Mouse (Mus musculus) forebrain, postnatal 0 days (tissue): ENCODE results near the gene Hs3st3a1. TPM values are rescaled to one million over a fixed set of nuclear protein-coding genes. Genes with fewer than 3 reads are reported as not detected.

Experiments used
- ATAC-seq: fragments of 200-750 bp; cut with Nextera tagmentation; 2 replicates; pipeline ENCODE4 v1.8.0; 2017; ENCODE audit warnings: mild to moderate bottlenecking, moderate library complexity
- DNase-seq: peaks from one replicate; pipeline ENCODE4 v3.0.0-alpha.2; 2015
- H3K27ac ChIP-seq: fragments of 300-500 bp; sonication (generic); 2 replicates; pipeline ENCODE4 v1.5.1; 2014; ENCODE audit warnings: low read depth, mild to moderate bottlenecking, antibody characterized with exemption, low read length, moderate library complexity, mixed read lengths
- H3K27me3 ChIP-seq: fragments of 300-500 bp; sonication (generic); 2 replicates; pipeline ENCODE4 v1.6.1; 2014; ENCODE audit warnings: mild to moderate bottlenecking, low read length, mixed read lengths; ENCODE audit not compliant: insufficient read depth
- H3K36me3 ChIP-seq: fragments of 300-500 bp; sonication (generic); 2 replicates; pipeline ENCODE4 v1.6.1; 2014; ENCODE audit warnings: mild to moderate bottlenecking, moderate library complexity; ENCODE audit not compliant: insufficient read depth
- H3K4me1 ChIP-seq: fragments of 300-500 bp; sonication (generic); 2 replicates; pipeline ENCODE4 v1.6.1; 2014; ENCODE audit warnings: antibody characterized with exemption; ENCODE audit not compliant: insufficient read depth
- H3K4me2 ChIP-seq: fragments of 300-500 bp; sonication (generic); 2 replicates; pipeline ENCODE4 v1.6.1; 2014; ENCODE audit warnings: low read depth, mild to moderate bottlenecking, moderate library complexity
- H3K4me3 ChIP-seq: fragments of 300-500 bp; sonication (generic); 2 replicates; pipeline ENCODE4 v1.5.1; 2014; ENCODE audit warnings: low read depth, low read length, mixed read lengths
- H3K9ac ChIP-seq: fragments of 300-500 bp; sonication (generic); 2 replicates; pipeline ENCODE4 v1.6.1; 2014; ENCODE audit warnings: mild to moderate bottlenecking
- H3K9me3 ChIP-seq: fragments of 300-500 bp; sonication (generic); 2 replicates; pipeline ENCODE4 v1.6.1; 2016; ENCODE audit warnings: low read length
- CTCF ChIP-seq: sonication (generic); IDR thresholded peaks from 2 replicates; pipeline ENCODE4 v1.5.1; 2016; ENCODE audit warnings: antibody characterized with exemption, control low read depth, low read depth
- WGBS: fragments of 180-500 bp; shearing (Covaris S2); extraction: QIAGEN DNeasy Blood & Tissue Kit; methylation state at CpG from one replicate; pipeline ENCODE4 v1.1.7; 2014; 5-methylcytosine and 5-hydroxymethylcytosine counted together
- polyA plus RNA-seq: library from polyadenylated mRNA; unstranded; fragments of >200 nt; fragmentation: Nextera tagmentation; extraction: Ambion mirVana; gene quantifications from 2 replicates; pipeline ENCODE4 v1.2.1, GENCODE M21; 2015
- total RNA-seq: library from RNA; depleted of rRNA; stranded (reverse); fragments of >200 nt; gene quantifications from 2 replicates; pipeline ENCODE4 v1.2.3, GENCODE M21; 2014

Hs3st3a1 gene
- total and polyA plus RNA-seq, 2 experiments from 2014 or later: 0.27 to 1.7 TPM

GRCm38 (mm10) chr11:64418969-64419368 is 16.2 kb upstream of the Hs3st3a1 start:
- Histone ChIP-seq H3K36me3 (no peaks in the 10 kb centered on the region), H3K4me1 (no peaks in the 10 kb centered on the region), H3K4me2 (no peak overlapping the region), H3K27me3 (no peaks in the 10 kb centered on the region), H3K9me3 (no peaks in the 10 kb centered on the region), H3K4me3 (no peak overlapping the region), H3K9ac (no peak overlapping the region), H3K27ac (no peak overlapping the region)
- DNase-seq (peak; percentile 27), ATAC-seq (0 out of 2 replicates have a peak, but pooled peaks have one; percentile 16)
- 40% methylated on average over 1 of the region's 1 CpGs for WGBS
- TF ChIP-seq CTCF: no peak

GRCm38 (mm10) chr11:64435546-64436411 is 647 bp downstream of the Hs3st3a1 start:
- no peak for TF ChIP-seq CTCF
- Histone ChIP-seq H3K27me3 (peaks cover 33% of the 10 kb centered on the region), H3K27ac (no peak overlapping the region), H3K4me2 (peak overlapping the region; percentile 99), H3K36me3 (no peaks in the 10 kb centered on the region), H3K4me3 (peak overlapping the region; percentile 43), H3K9me3 (no peaks in the 10 kb centered on the region), H3K9ac (peak overlapping the region; percentile 48), H3K4me1 (no peaks in the 10 kb centered on the region; the same call in none of the 2 replicates)
- peak; percentile 49 for DNase-seq
- 4% methylated on average over 80 of the region's 81 CpGs for whole genome bisulfite sequencing
- ATAC-seq: peak; percentile 71

GRCm38 (mm10) chr11:64436412-64436727 is 1.2 kb downstream of the Hs3st3a1 start, which contains the start of gene F930015N05Rik:
F930015N05Rik (minus strand) TSS chr11:64436653.
- H3K9me3 ChIP-seq: no peaks in the 10 kb centered on the region
- no peaks in the 10 kb centered on the region for H3K36me3 ChIP-seq
- H3K4me2 ChIP-seq: peak within 1 kb of the TSS; percentile 99
- peak within 1 kb of the TSS; percentile 48 for H3K9ac ChIP-seq
- H3K4me1 ChIP-seq: no peaks in the 10 kb centered on the region; the same call in none of the 2 replicates
- peak within 1 kb of the TSS; percentile 43 for H3K4me3 ChIP-seq
- ATAC-seq: no peak; the same call in 1 of the 2 replicates
- WGBS: 2% methylated on average over 23 of the region's 24 CpGs
- peak; percentile 6 for DNase-seq
- H3K27ac ChIP-seq: no peak within 1 kb of the TSS
- H3K27me3 ChIP-seq: peaks cover 33% of the 10 kb centered on the region
- TF ChIP-seq CTCF: no peak

- H3K9ac ChIP-seq: no peak overlapping the region
- no peaks in the 10 kb centered on the region for H3K9me3 ChIP-seq
- no peaks in the 10 kb centered on the region; the same call in none of the 2 replicates for H3K4me1 ChIP-seq
- peak; percentile 2 for DNase-seq
- peaks cover 33% of the 10 kb centered on the region for H3K27me3 ChIP-seq
- no peak for TF ChIP-seq CTCF
- H3K27ac ChIP-seq: no peak overlapping the region
- ATAC-seq: no peak
- 23% methylated on average over 5 of the region's 5 CpGs for WGBS
- peak overlapping the region; percentile 99; the same call in 1 of the 2 replicates for H3K4me2 ChIP-seq
- no peaks in the 10 kb centered on the region for H3K36me3 ChIP-seq
- peak overlapping the region; percentile 43 for H3K4me3 ChIP-seq
These were observed 1.7 kb downstream of the Hs3st3a1 start for GRCm38 (mm10) chr11:64436791-64437298.

GRCm38 (mm10) chr11:64437721-64438120 is 2.6 kb downstream of the Hs3st3a1 start:
- DNase-seq (no peak), ATAC-seq (no peak)
- H3K36me3 ChIP-seq: no peaks in the 10 kb centered on the region
- H3K4me2 ChIP-seq: no peak overlapping the region
- H3K9me3 ChIP-seq: no peaks in the 10 kb centered on the region
- H3K4me3 ChIP-seq: no peak overlapping the region
- H3K9ac ChIP-seq: no peak overlapping the region
- 51% methylated on average over 3 of the region's 3 CpGs for WGBS
- H3K27me3 ChIP-seq: peaks cover 30% of the 10 kb centered on the region
- no peak for TF ChIP-seq CTCF
- H3K4me1 ChIP-seq: no peaks in the 10 kb centered on the region; the same call in none of the 2 replicates
- H3K27ac ChIP-seq: no peak overlapping the region

- ATAC-seq: no peak
- Histone ChIP-seq H3K4me1 (no peaks in the 10 kb centered on the region; the same call in none of the 2 replicates), H3K9me3 (no peaks in the 10 kb centered on the region), H3K27me3 (peaks cover 30% of the 10 kb centered on the region), H3K4me3 (no peak overlapping the region), H3K27ac (no peak overlapping the region), H3K4me2 (no peak overlapping the region), H3K36me3 (no peaks in the 10 kb centered on the region), H3K9ac (no peak overlapping the region)
- 37% methylated on average over 3 of the region's 3 CpGs for WGBS
- peak; percentile 42 for TF ChIP-seq CTCF
- no peak for DNase-seq
These were observed 3.8 kb downstream of the Hs3st3a1 start for GRCm38 (mm10) chr11:64438909-64439308.

- no peak overlapping the region for H3K4me3 ChIP-seq
- WGBS: 26% methylated on average over 8 of the region's 8 CpGs
- H3K27ac ChIP-seq: no peak overlapping the region
- H3K4me1 ChIP-seq: no peaks in the 10 kb centered on the region
- peak; percentile 91 for DNase-seq
- no peaks in the 10 kb centered on the region for H3K36me3 ChIP-seq
- peak; percentile 75 for TF ChIP-seq CTCF
- H3K9ac ChIP-seq: no peak overlapping the region
- peaks cover 11% of the 10 kb centered on the region for H3K27me3 ChIP-seq
- H3K9me3 ChIP-seq: no peaks in the 10 kb centered on the region
- 0 out of 2 replicates have a peak, but pooled peaks have one; percentile 3 for ATAC-seq
- no peak overlapping the region for H3K4me2 ChIP-seq
These were observed 7.0 kb downstream of the Hs3st3a1 start for GRCm38 (mm10) chr11:64442119-64442518.
